In the genomic region with DNA sequence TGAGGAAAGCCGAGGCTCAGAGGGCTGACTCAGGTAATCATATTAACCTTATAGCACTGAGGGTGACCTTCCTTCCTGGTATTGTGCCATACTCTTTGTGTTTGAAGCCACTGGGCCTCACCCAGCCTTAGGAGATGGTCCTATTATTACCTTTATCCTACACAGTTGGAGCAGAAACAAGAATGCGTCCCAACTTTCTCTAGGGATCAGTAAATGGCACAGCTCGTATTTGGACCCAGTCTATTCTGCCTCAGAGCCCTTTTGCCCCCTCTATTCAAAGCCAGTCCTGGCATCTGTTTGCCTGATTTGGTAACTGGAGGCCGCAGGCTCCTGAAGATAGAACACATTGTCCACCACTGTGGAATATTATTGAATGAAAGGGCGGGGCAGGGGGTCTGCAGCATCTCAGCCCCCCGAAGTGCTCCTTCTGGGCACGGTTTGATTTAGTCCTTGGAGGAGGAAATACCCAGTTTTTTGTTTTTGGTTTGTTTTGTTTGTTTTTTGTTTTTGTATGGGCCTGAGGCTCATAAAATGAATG, we compare ENCODE assay signal across 21 mouse cellular contexts. TPM values are rescaled to one million over a fixed set of nuclear protein-coding genes. Genes with fewer than 3 reads are reported as not detected.
DNase-seq lines count a peak whose midpoint lies in the region; ATAC-seq and TF ChIP-seq lines count a peak whose summit lies in the region.
"Had no signal": no experiment of that assay in that cellular context is flagged by ENCODE, and none has a peak within 500 bp of the region (broad histone marks: within the 10 kb centered on the region; RNA-seq: fewer than 3 reads in every experiment).

No protein-coding gene starts in this region.

- H3K4me3 ChIP-seq in heart, embryonic 11.5 days (ENCODE audit: low read depth, low read length) = no peak overlapping the region
- no peak overlapping the region for H3K4me3 ChIP-seq in intestine, embryonic 16.5 days (ENCODE audit: low read length)
- no peak overlapping the region for H3K4me3 ChIP-seq in hindbrain, embryonic 10.5 days
- H3K4me3 ChIP-seq: embryonic facial prominence, embryonic 10.5 days; embryonic facial prominence, embryonic 12.5 days; forebrain, embryonic 12.5 days had no signal

- no peak overlapping the region for H3K27ac ChIP-seq in heart, embryonic 11.5 days (ENCODE audit: low read depth, low read length)
- H3K27ac ChIP-seq in intestine, embryonic 16.5 days (ENCODE audit: low read length) = no peak overlapping the region
- no peak overlapping the region for H3K27ac ChIP-seq in hindbrain, embryonic 10.5 days
- H3K27ac ChIP-seq: embryonic facial prominence, embryonic 10.5 days; embryonic facial prominence, embryonic 12.5 days; forebrain, embryonic 12.5 days had no signal

- no peaks in the 10 kb centered on the region for H3K36me3 ChIP-seq in heart, embryonic 11.5 days (ENCODE audit: control insufficient read depth, insufficient read depth, low read length)
- no peaks in the 10 kb centered on the region for H3K36me3 ChIP-seq in intestine, embryonic 16.5 days (ENCODE audit: control insufficient read depth, insufficient read depth, low read length)
- no peaks in the 10 kb centered on the region for H3K36me3 ChIP-seq in hindbrain, embryonic 10.5 days
- H3K36me3 ChIP-seq: embryonic facial prominence, embryonic 10.5 days; embryonic facial prominence, embryonic 12.5 days; forebrain, embryonic 12.5 days had no signal

- TF ChIP-seq POLR2A in brain, embryonic 14.5 days (IDR thresholded peaks at IDR 0.05; ENCODE audit: borderline replicate concordance, extremely low read depth, insufficient read depth, insufficient read length, poor library complexity, severe bottlenecking) = no peak

- no peak for TF ChIP-seq CTCF in brain, embryonic 14.5 days (IDR thresholded peaks at IDR 0.05; ENCODE audit: borderline replicate concordance, extremely low read depth, insufficient read depth, insufficient read length)

- DNase-seq in heart, adult 11 months = peak; percentile 65
- peak; percentile 18 for DNase-seq in brain, embryonic 14.5 days (ENCODE audit: low read depth)
- DNase-seq in fat pad, adult 2 months (ENCODE audit: extremely low read depth, low read depth, low spot score) = peak; percentile 91
- peak; percentile 28 for DNase-seq in retina, embryonic 14.5 days (ENCODE audit: low spot score)
- DNase-seq in hindbrain, embryonic 10.5 days (ENCODE audit: low spot score) = no peak
- DNase-seq in thymus, postnatal 25 days = no peak
- DNase-seq: adrenal gland, postnatal 10 days; adrenal gland, postnatal 25 days; cerebellum, adult 11-12 months; cerebellum, adult 2 months; cerebellum, adult 9-10 months; cerebellum, postnatal 10 days; cerebellum, postnatal 25 days had no signal

- 79% methylated on average over 7 of the region's 7 CpGs for WGBS in heart, embryonic 11.5 days (ENCODE audit: insufficient replicate concordance)
- 78% methylated on average over 7 of the region's 7 CpGs for WGBS in intestine, embryonic 16.5 days
- 60% methylated on average over 7 of the region's 7 CpGs for WGBS in hindbrain, embryonic 10.5 days

- peaks cover 7% of the 10 kb centered on the region for H3K27me3 ChIP-seq in heart, embryonic 11.5 days (ENCODE audit: control insufficient read depth, insufficient read depth, low read length)
- H3K27me3 ChIP-seq in intestine, embryonic 16.5 days (replicated peaks; ENCODE audit: control insufficient read depth, insufficient read depth, low read length) = peaks cover 2% of the 10 kb centered on the region; the same call in 1 of the 2 replicates
- peaks cover 26% of the 10 kb centered on the region for H3K27me3 ChIP-seq in hindbrain, embryonic 10.5 days (ENCODE audit: insufficient read depth, poor library complexity, severe bottlenecking)

- H3K4me1 ChIP-seq in heart, embryonic 11.5 days (ENCODE audit: control insufficient read depth, insufficient read depth, low read length) = peaks cover 4% of the 10 kb centered on the region
- peaks cover 11% of the 10 kb centered on the region for H3K4me1 ChIP-seq in intestine, embryonic 16.5 days (ENCODE audit: control insufficient read depth, insufficient read depth, low read length)
- H3K4me1 ChIP-seq in hindbrain, embryonic 10.5 days (replicated peaks) = peaks cover 24% of the 10 kb centered on the region

- no peak overlapping the region for H3K4me2 ChIP-seq in heart, embryonic 11.5 days
- H3K4me2 ChIP-seq in intestine, embryonic 16.5 days (ENCODE audit: low read depth, low read length) = no peak overlapping the region
- H3K4me2 ChIP-seq: embryonic facial prominence, embryonic 12.5 days; forebrain, embryonic 12.5 days had no signal

- H3K9ac ChIP-seq in heart, embryonic 11.5 days (ENCODE audit: low read depth, low read length) = no peak overlapping the region
- no peak overlapping the region for H3K9ac ChIP-seq in intestine, embryonic 16.5 days (ENCODE audit: low read depth, low read length)
- H3K9ac ChIP-seq: embryonic facial prominence, embryonic 12.5 days; forebrain, embryonic 12.5 days had no signal

- no peak for ATAC-seq in heart, embryonic 11.5 days (replicated peaks; ENCODE audit: insufficient number of reproducible peaks, low FRiP score, low TSS enrichment)
- ATAC-seq in intestine, embryonic 16.5 days = no peak
- ATAC-seq: forebrain, embryonic 14.5 days; forebrain, embryonic 16.5 days had no signal

- H3K9me3 ChIP-seq in heart, embryonic 11.5 days (replicated peaks; ENCODE audit: control insufficient read depth, low read length) = no peaks in the 10 kb centered on the region
- H3K9me3 ChIP-seq in intestine, embryonic 16.5 days (ENCODE audit: control insufficient read depth, low read length) = 0 out of 2 replicates have a peak, but pooled peaks cover 5% of the 10 kb centered on the region
- H3K9me3 ChIP-seq in hindbrain, embryonic 10.5 days = no peaks in the 10 kb centered on the region
- H3K9me3 ChIP-seq: embryonic facial prominence, embryonic 10.5 days; embryonic facial prominence, embryonic 12.5 days; forebrain, embryonic 12.5 days had no signal

RNA-seq across cellular contexts. Expression of gene Dnajc6, which starts 8.1 kb away (rescaled TPM):
- polyA plus RNA-seq in heart, embryonic 11.5 days (2014; fragmentation: Nextera tagmentation; extraction: Ambion mirVana) = 0.21 and 0.27 TPM in 2 replicates
- polyA plus RNA-seq in brain, embryonic 14.5 days (2012; rRNA removed) = 37.1 and 56.5 TPM in 2 replicates
- 1.1 and 1.3 TPM in 2 replicates for polyA plus RNA-seq in intestine, embryonic 16.5 days (2015; fragmentation: Nextera tagmentation; extraction: Ambion mirVana)
- polyA plus RNA-seq in hindbrain, embryonic 10.5 days (2016; fragmentation: Nextera tagmentation; extraction: Ambion mirVana) = 1.6 and 3.7 TPM in 2 replicates
- polyA plus RNA-seq: C2C12 had no signal

Comparison
In these comparisons a context has a peak if more than half of its experiments do, and no peak if none do; other contexts are left out.
1. DNase-seq: peak in heart, adult 11 months (single experiment), brain, embryonic 14.5 days (single experiment), fat pad, adult 2 months (single experiment) and retina, embryonic 14.5 days (single experiment); none in hindbrain, embryonic 10.5 days (single experiment) and thymus, postnatal 25 days (single experiment).